Mouse (Mus musculus) heart, adult 2 months (tissue): ENCODE data around the gene Tmem189. TPM values are rescaled to one million over a fixed set of nuclear protein-coding genes. Genes with fewer than 3 reads are reported as not detected.

ENCODE experiments used
- DNase-seq, 2 experiments: peaks; one replicate each; pipeline ENCODE4 v3.0.0; 2021
- H3K27ac ChIP-seq: fragments of 200-600 bp; 2 replicates; pipeline ENCODE4 v1.8.1; 2022
- H3K27me3 ChIP-seq: fragments of 200-500 bp; 2 replicates; pipeline ENCODE4 v1.6.1; 2012; ENCODE audit warnings: mild to moderate bottlenecking, low read length, inconsistent platforms, mixed read lengths; ENCODE audit not compliant: control insufficient read depth, insufficient read depth
- H3K36me3 ChIP-seq: fragments of 200-500 bp; 2 replicates; pipeline ENCODE4 v1.6.1; 2012; ENCODE audit warnings: low read length, inconsistent platforms; ENCODE audit not compliant: control insufficient read depth, insufficient read depth
- H3K4me1 ChIP-seq: fragments of 200-500 bp; 2 replicates; pipeline ENCODE4 v1.6.1; 2011; ENCODE audit warnings: low read length; ENCODE audit not compliant: control insufficient read depth, insufficient read depth
- H3K4me3 ChIP-seq: fragments of 200-600 bp; 2 replicates; pipeline ENCODE4 v1.8.1; 2022
- H3K79me2 ChIP-seq: fragments of 200-500 bp; replicated peaks from 2 replicates; pipeline ENCODE4 v1.6.1; 2012; ENCODE audit warnings: mild to moderate bottlenecking, inconsistent platforms, low read length, moderate library complexity, mixed read lengths; ENCODE audit not compliant: control insufficient read depth, insufficient read depth
- H3K9ac ChIP-seq: fragments of 200-500 bp; 2 replicates; pipeline ENCODE4 v1.6.1; 2012; ENCODE audit warnings: low read depth, mild to moderate bottlenecking, control low read depth, inconsistent platforms, low read length, mixed read lengths
- CTCF ChIP-seq: fragments of 200-600 bp; IDR thresholded peaks from 2 replicates; pipeline ENCODE4 v1.8.1; 2022; ENCODE audit warnings: antibody characterized with exemption, mild to moderate bottlenecking, moderate library complexity
- EP300 ChIP-seq: fragments of 200-500 bp; IDR thresholded peaks from 2 replicates; pipeline ENCODE4 v1.6.1; 2011; ENCODE audit warnings: low read depth, low read length, control low read depth; ENCODE audit not compliant: insufficient read depth
- POLR2A ChIP-seq: fragments of 200-500 bp; IDR thresholded peaks from 2 replicates; pipeline ENCODE4 v1.6.1; 2011; ENCODE audit warnings: mild to moderate bottlenecking, low read depth, low read length, control low read depth; ENCODE audit not compliant: insufficient read depth
- WGBS: fragments of 180-500 bp; shearing (Covaris S2); methylation state at CpG from one replicate; pipeline ENCODE4 v1.1.7; 2018; 5-methylcytosine and 5-hydroxymethylcytosine counted together
- intact Hi-C: fragments of 180-260 bp; cut with DNase I; formaldehyde crosslinking; loops from one replicate; pipeline ENCODE4 v1.15.1; 2025
- polyA plus RNA-seq: library from polyadenylated mRNA; depleted of rRNA; stranded (reverse); fragments of >200 nt; gene quantifications from 2 replicates; pipeline ENCODE4 v1.2.3, GENCODE M21; 2012
- total RNA-seq, 2 experiments: library from RNA; stranded (reverse); gene quantifications; 2 replicates each; pipeline ENCODE4 v1.2.3; 2021

Gene Tmem189
- total and polyA plus RNA-seq, 3 experiments = 23.0 to 53.2 (median 26.4) TPM

GRCm38 (mm10) chr2:167661270-167662203 is 28.1 kb downstream of the Tmem189 start, which contains the start of gene Gm20431:
Gm20431 (minus strand) TSS chr2:167661496.
- Histone ChIP-seq H3K27ac (peak within 1 kb of the TSS; percentile 84), H3K79me2 (peaks cover 2% of the 10 kb centered on the region), H3K4me1 (peaks cover 11% of the 10 kb centered on the region), H3K4me3 (peak within 1 kb of the TSS; percentile 91), H3K9ac (peak within 1 kb of the TSS; percentile 90), H3K36me3 (no peaks in the 10 kb centered on the region), H3K27me3 (no peaks in the 10 kb centered on the region)
- DNase-seq = peak; percentile 97 to 98
- 2% methylated on average over 110 of the region's 110 CpGs for WGBS
- TF ChIP-seq EP300 = no peak
- peak; percentile 92 for TF ChIP-seq POLR2A
- intact Hi-C loops = loop anchor here (2.0 kb wide), 1 partner anchor 21 kb away; no protein-coding TSS in a partner anchor

GRCm38 (mm10) chr2:167660611-167660971 is 29.0 kb downstream of the Tmem189 start:
- Histone ChIP-seq H3K27me3 (no peaks in the 10 kb centered on the region), H3K4me1 (peaks cover 11% of the 10 kb centered on the region), H3K36me3 (no peaks in the 10 kb centered on the region), H3K79me2 (peaks cover 2% of the 10 kb centered on the region), H3K27ac (peak overlapping the region; percentile 84), H3K4me3 (peak overlapping the region; percentile 91), H3K9ac (peak overlapping the region; percentile 90)
- no peak for DNase-seq
- 2% methylated on average over 12 of the region's 12 CpGs for WGBS
- intact Hi-C loops = loop anchor here (2.0 kb wide), 1 partner anchor 20 kb away; no protein-coding TSS in a partner anchor
- TF ChIP-seq EP300 (no peak), POLR2A (no peak), CTCF (no peak)

GRCm38 (mm10) chr2:167659847-167660610 is 29.6 kb downstream of the Tmem189 start:
- 20% methylated on average over 13 of the region's 13 CpGs for WGBS
- Histone ChIP-seq H3K36me3 (no peaks in the 10 kb centered on the region), H3K27me3 (no peaks in the 10 kb centered on the region), H3K4me3 (peak overlapping the region; percentile 91), H3K4me1 (peaks cover 11% of the 10 kb centered on the region), H3K79me2 (peaks cover 2% of the 10 kb centered on the region), H3K27ac (peak overlapping the region; percentile 84), H3K9ac (peak overlapping the region; percentile 90)
- intact Hi-C loops = loop anchor here (2.0 kb wide), 1 partner anchor 19 kb away; no protein-coding TSS in a partner anchor
- TF ChIP-seq CTCF (no peak), POLR2A (no peak), EP300 (no peak)
- DNase-seq = peak; percentile 70 to 80

- Histone ChIP-seq H3K36me3 (no peaks in the 10 kb centered on the region), H3K27ac (peak overlapping the region; percentile 84; the same call in 1 of the 2 replicates), H3K79me2 (peaks cover 2% of the 10 kb centered on the region), H3K27me3 (no peaks in the 10 kb centered on the region), H3K4me1 (peaks cover 11% of the 10 kb centered on the region), H3K9ac (no peak overlapping the region), H3K4me3 (no peak overlapping the region)
- DNase-seq = no peak
- TF ChIP-seq CTCF = no peak
- TF ChIP-seq EP300 = no peak
- TF ChIP-seq POLR2A = no peak
- WGBS = 72% methylated on average over 10 of the region's 10 CpGs
- intact Hi-C loops = no loop called here
These were observed 30.3 kb downstream of the Tmem189 start for GRCm38 (mm10) chr2:167659177-167659846.

DNA sequence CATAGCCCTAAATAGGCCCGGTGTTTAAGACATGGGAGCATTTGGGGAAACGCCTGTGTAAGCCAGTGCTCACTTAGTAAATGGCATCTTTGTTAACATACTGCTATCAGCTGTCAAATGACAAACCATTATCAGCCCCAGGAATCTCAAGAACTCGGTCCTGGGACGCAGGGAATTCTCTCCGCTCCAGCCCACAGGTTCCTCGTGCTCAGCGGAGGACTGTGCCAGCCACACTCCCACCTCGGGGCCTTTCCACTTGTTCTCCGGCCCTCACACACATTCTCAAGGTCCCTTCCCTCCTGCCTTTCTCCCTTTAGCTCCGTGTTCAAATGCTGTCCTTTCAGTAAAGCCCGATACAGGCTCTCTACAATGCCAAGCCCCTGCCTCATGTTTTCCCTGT is 30.9 kb downstream of the Tmem189 start:
- TF ChIP-seq EP300 (no peak), CTCF (no peak), POLR2A (no peak)
- H3K4me3 ChIP-seq = no peak overlapping the region

More for the DNA sequence above, 30.9 kb downstream of the Tmem189 start:
- no peak for DNase-seq
- Histone ChIP-seq H3K27me3 (no peaks in the 10 kb centered on the region), H3K79me2 (peaks cover 4% of the 10 kb centered on the region), H3K4me1 (peaks cover 11% of the 10 kb centered on the region), H3K9ac (no peak overlapping the region), H3K36me3 (no peaks in the 10 kb centered on the region), H3K27ac (no peak overlapping the region; the same call in 1 of the 2 replicates)
- intact Hi-C loops = no loop called here
- 60% methylated on average over 11 of the region's 11 CpGs for WGBS
